Mouse (Mus musculus) C2C12 (cell line): Measurements from ENCODE around the gene St8sia6.

ENCODE experiments used
- CTCF ChIP-seq: IDR thresholded peaks from one replicate; pipeline ENCODE4 v1.5.1; 2011; ENCODE audit not compliant: control insufficient read depth, insufficient read depth, insufficient read length
- MAX ChIP-seq: IDR thresholded peaks from one replicate; pipeline ENCODE4 v1.6.1; 2011; ENCODE audit warnings: mild to moderate bottlenecking, control low read depth
- MYOG ChIP-seq: IDR thresholded peaks from one replicate; pipeline ENCODE4 v1.6.1; 2011; ENCODE audit not compliant: control insufficient read depth, insufficient read length; ENCODE audit errors: extremely low read depth

- TF ChIP-seq CTCF (no peak), MAX (no peak), MYOG (no peak)
Measured at GRCm38 (mm10) chr2:13722241-13722640, 71.6 kb downstream of the St8sia6 start.
